Mouse (Mus musculus) CD4-positive, CD25-positive, alpha-beta regulatory T cell, adult 2 months (primary cell): ENCODE data around the gene Rhcg.

Experiments used
- DNase-seq: peaks from one replicate; pipeline ENCODE4 v3.0.0-alpha.2; 2012; ENCODE audit warnings: low read depth, low spot score

Gene Rhcg

GRCm38 (mm10) chr7:79617418-79617817 lies at the start of gene Rhcg:
Rhcg (minus strand) TSS chr7:79617657.
- DNase-seq = no peak

- no peak for DNase-seq
These were observed 49.2 kb upstream of the Rhcg start for GRCm38 (mm10) chr7:79666690-79667089.

GRCm38 (mm10) chr7:79661253-79661890 lies 43.9 kb upstream of the Rhcg start:
- no peak for DNase-seq

DNA sequence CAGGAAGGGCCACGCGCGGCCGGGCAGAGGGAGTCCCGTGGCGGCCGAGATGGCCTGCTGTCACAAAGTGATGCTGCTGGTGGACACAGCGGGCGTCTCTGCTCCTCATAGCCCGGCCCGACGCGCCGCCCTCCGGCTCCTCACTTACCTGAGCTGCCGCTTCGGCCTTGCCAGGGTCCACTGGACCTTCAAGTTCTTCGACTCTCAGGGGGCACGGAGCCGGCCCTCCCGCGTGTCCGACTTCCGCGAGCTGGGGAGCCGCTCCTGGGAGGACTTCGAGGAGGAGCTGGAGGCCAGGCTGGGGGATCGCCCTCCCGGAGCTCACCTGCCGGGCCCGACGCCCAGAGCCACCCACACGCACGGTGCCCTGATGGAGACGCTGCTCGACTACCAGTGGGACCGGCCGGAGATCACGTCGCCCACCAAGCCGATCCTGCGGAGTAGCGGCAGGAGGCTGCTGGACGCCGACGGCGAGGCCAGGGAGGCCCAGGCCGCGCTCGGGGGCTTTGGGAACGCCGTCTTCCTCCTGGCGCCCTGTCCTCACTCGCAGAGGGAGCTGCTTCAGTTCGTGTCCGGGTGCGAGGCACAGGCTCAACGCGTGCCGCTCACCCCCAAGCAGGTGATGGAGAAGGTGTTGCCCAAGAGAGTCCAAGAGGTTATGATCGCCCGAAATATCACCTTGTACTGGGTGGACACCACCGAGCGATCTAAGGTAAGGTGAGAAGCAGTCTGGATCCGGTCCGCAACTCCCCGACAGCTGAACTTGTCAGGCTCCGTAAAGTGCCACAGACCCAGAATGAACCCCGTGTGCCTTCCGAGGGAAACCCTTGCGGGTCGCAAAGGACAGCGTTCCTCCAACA lies 43.1 kb upstream of the Rhcg start:
- DNase-seq = peak; percentile 26

- DNase-seq = peak; percentile 98
These were observed 42.3 kb upstream of the Rhcg start, which contains the start of gene Ticrr for GRCm38 (mm10) chr7:79659578-79660290. Ticrr (plus strand) TSS chr7:79660196.

GRCm38 (mm10) chr7:79654586-79654985 lies 37.1 kb upstream of the Rhcg start:
- no peak for DNase-seq

DNA sequence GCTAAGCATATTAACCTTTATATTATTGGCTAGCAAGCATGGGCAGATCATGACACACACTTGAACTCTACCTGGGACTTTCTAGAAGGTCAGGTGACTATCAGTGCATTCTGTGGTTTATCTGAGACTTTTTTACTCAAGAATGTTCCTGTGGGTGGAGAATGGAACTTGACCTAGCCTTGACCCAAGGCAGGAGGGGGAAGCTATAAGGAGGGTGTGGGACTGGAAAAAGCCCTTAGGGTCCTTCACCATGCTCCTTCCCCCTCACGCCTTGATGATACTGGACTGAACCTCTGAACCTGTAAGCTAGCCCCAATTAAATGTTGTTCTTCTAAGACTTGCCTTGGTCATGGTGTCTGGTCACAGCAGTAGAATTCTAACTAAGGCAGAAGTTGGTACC lies 36.7 kb upstream of the Rhcg start:
- no peak for DNase-seq

DNA sequence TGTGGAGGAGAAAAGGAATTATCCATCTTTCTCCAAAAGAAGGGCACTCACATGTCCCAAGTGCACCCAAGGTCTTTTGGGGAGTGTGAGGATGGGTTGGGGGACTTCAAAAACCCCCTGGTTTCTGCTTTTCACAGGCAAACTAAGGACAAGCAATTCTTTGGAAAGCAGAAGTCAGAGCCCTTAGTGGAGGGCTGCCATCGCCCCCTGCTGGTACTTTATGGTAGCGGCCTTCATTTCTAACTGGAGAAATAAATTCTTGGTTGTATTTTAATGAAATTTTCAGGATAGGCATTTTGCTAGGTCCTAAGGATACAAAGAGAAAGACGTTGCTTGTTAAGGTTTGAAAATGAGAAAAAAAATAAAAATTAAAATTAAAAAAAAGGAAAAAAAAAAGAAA lies 31.5 kb upstream of the Rhcg start:
- DNase-seq = peak; percentile 65

DNA sequence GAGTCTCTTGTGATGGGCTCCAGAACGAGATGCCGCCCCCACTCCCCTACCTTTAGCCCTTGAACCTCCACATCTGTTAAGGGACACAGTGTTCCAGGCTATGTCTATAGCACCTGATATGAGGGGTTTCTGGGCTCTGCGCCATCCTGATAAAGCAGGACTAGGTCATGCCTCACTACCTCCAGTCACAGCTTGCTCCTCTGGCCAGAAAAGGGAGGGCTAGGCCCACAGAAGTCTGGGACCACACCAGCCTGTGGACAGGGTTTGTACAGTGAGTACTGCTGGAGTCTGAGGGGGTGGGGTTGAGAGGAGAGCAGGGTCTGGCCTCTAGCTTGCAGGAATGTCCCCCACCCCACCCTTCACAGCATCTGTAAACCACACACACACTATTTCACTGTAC lies 29.8 kb upstream of the Rhcg start:
- no peak for DNase-seq

GRCm38 (mm10) chr7:79631773-79632348 lies 14.4 kb upstream of the Rhcg start:
- no peak for DNase-seq

DNA sequence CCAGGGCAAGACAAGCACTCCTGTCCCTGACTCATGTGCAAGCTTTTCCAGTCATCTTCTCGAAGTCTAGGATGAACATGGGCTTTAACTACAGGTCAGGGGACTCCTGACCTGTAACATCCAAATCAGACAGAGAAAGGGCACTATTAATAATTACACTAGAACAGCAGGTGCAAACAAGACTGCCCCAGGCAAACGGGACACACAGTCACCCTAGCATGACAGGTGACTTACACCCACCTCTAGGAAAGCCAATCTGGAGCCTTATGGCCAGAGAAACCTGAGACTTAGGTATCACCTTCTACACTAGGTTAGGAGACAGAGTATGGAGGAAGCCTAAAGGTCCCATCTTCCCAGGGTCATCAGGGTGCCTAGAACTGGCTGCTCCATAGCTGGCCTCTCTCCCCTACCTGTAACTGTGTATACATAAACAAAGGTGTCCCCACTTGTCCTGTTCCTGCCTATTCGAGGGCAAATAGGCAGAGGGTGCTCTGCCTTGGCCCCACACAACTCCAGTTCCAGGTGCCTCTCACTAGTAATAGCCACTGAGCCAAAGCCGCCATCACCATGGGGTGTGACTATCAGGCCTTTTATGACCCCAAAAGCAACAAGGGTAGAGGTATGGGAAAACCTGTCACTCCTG lies 10.9 kb upstream of the Rhcg start:
- DNase-seq = no peak

GRCm38 (mm10) chr7:79626170-79626569 lies 8.7 kb upstream of the Rhcg start:
- DNase-seq = no peak

- DNase-seq = no peak
These were observed 5.6 kb upstream of the Rhcg start for GRCm38 (mm10) chr7:79623086-79623485.

DNA sequence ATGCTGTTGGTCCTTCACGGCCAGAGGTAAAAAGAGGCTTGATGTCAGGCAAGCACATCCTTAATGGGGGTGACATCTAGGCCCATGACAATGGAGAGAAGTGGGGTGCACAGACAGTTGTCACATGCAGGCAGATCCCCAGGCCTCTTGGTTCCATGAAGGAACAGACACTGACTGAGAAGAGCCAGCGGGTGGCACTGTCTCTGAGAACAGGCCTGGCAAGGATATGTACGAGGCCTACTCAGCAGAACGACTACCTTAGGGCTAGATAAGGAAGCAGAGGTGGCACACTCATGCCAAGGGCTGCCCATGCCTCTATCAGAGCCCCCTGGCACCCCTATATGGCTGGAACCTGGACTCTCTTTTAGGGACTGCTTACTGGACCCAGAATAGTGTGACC lies 2.0 kb upstream of the Rhcg start:
- DNase-seq = peak; percentile 8

- DNase-seq = no peak
These were observed 1.5 kb downstream of the Rhcg start for GRCm38 (mm10) chr7:79615941-79616340.

GRCm38 (mm10) chr7:79615008-79615407 lies 2.4 kb downstream of the Rhcg start:
- DNase-seq = no peak

DNA sequence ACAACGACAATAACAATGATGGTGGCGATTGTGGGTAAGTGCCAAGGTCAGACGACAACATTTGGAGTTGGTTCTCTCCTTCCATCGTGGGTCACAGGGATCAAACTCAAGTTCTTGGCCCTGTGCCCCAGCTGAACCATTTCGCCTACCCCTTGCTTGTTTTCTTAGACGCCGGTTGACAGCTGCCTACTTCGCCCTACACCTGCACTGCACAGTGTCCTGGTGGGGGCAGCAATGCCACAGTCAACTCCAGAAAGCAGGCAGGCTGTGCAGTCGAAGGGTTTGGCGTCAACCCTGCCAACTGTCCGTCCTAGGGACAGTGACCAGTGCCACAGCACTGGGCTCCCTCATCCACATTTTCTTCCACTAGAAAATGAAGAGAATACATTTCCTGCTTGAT lies 4.1 kb downstream of the Rhcg start:
- DNase-seq = no peak

- peak; percentile 75 for DNase-seq
These were observed 4.7 kb downstream of the Rhcg start for GRCm38 (mm10) chr7:79612783-79613182.

DNA sequence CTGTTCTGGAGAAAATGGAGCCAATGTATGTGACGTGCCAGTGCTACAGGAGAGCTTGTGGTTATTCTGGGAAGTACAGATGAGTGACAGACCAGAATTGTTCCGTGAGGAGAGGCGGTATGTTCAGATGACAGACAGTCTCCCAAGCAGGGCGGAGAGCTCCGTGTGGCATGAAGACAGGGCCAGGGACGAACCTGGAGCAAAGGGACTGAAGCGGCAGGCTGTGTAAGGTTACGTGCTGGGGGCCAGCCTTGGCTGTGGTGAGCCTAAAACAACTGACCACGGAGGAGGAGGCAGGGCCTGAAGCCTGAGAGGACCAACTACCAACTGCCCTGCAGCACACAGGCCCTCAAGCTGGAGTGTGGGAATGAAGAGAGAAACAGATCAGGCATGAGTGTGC lies 5.6 kb downstream of the Rhcg start:
- DNase-seq = no peak

DNA sequence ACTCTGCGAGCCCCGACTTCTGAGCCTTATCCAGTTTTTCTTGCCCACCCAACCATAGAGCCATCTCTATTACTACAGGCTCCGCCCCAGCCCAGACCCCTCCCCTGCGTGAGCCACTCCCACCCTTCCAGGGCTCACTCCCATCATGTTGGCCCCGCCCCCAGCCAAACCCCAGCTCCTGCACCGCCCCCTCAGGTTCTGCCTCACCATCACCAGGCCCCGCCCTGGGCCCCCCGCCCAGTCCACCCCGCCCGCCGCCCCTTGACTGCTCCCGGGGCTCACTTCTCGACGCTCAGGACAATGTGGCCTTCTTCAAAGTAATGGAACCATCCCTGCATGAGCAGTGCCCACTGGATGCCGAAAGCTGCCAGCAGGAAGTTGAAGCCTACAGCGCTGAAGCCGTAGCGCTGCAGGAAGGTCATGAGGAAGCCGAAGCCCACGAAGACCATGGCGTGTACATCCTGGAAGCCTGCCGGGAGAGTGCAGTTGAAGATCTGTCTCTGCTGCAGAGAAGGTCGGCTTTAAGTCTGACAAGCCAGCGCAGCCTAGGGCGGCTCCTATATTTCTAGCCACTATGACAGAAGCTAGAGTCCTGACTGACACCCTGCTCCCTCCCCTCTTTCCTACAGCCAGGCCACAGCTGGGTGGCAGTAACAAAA lies 10.1 kb downstream of the Rhcg start:
- peak; percentile 44 for DNase-seq

GRCm38 (mm10) chr7:79606766-79607165 lies 10.7 kb downstream of the Rhcg start:
- DNase-seq = no peak
